Mouse (Mus musculus) C2C12 (cell line): ENCODE data around the gene Sox6.

Experiments used
- CEBPB ChIP-seq: IDR thresholded peaks from one replicate; pipeline ENCODE4 v1.6.1; 2011; ENCODE audit warnings: low read depth, mild to moderate bottlenecking, control low read depth, moderate library complexity
- CTCF ChIP-seq: IDR thresholded peaks from one replicate; pipeline ENCODE4 v1.5.1; 2011; ENCODE audit not compliant: control insufficient read depth, insufficient read depth, insufficient read length
- MAX ChIP-seq: IDR thresholded peaks from one replicate; pipeline ENCODE4 v1.6.1; 2011; ENCODE audit warnings: mild to moderate bottlenecking, control low read depth

- TF ChIP-seq CTCF (no peak), CEBPB (no peak), MAX (no peak)
These were observed 565.7 kb downstream of the Sox6 start for GRCm38 (mm10) chr7:115472850-115473249.
